Mouse (Mus musculus) heart, embryonic 14.5 days (tissue): Measurements from ENCODE around the gene Aox2. TPM values are rescaled to one million over a fixed set of nuclear protein-coding genes. Genes with fewer than 3 reads are reported as not detected.

ENCODE experiments used
- ATAC-seq: fragments of 200-750 bp; cut with Nextera tagmentation; 2 replicates; pipeline ENCODE4 v1.8.0; 2017; ENCODE audit warnings: low read depth, moderate TSS enrichment; ENCODE audit not compliant: insufficient number of reproducible peaks, insufficient read depth, low FRiP score
- H3K27ac ChIP-seq, 2 experiments: fragments of 200-500 bp in 1 of 2; fragments of 300-500 bp in 1 of 2; sonication (generic) in 1 of 2; replicated peaks in 1 of 2; 2 replicates each; pipeline ENCODE4 v1.5.1; 2012 to 2014; ENCODE audit warnings: low read depth in 2 of 2, low read length in 2 of 2, control low read depth in 1 of 2, mild to moderate bottlenecking in 1 of 2, mixed read lengths in 1 of 2; ENCODE audit not compliant: control insufficient read depth in 1 of 2, insufficient read depth in 1 of 2
- H3K27me3 ChIP-seq: fragments of 300-500 bp; sonication (generic); 2 replicates; pipeline ENCODE4 v1.6.1; 2014; ENCODE audit warnings: mild to moderate bottlenecking, low read length, control low read depth; ENCODE audit not compliant: control insufficient read depth, insufficient read depth
- H3K36me3 ChIP-seq: fragments of 300-500 bp; sonication (generic); 2 replicates; pipeline ENCODE4 v1.6.1; 2014; ENCODE audit warnings: mild to moderate bottlenecking, control low read depth, low read length, mixed read lengths; ENCODE audit not compliant: control insufficient read depth, insufficient read depth
- H3K4me1 ChIP-seq, 2 experiments: fragments of 200-500 bp in 1 of 2; fragments of 300-500 bp in 1 of 2; sonication (generic) in 1 of 2; 2 replicates each; pipeline ENCODE4 v1.6.1; 2012 to 2014; ENCODE audit warnings: low read length in 2 of 2, control low read depth in 1 of 2, mixed read lengths in 1 of 2; ENCODE audit not compliant: control insufficient read depth in 2 of 2, insufficient read depth in 2 of 2
- H3K4me2 ChIP-seq: fragments of 300-500 bp; sonication (generic); 2 replicates; pipeline ENCODE4 v1.6.1; 2014; ENCODE audit warnings: mild to moderate bottlenecking, low read length
- H3K4me3 ChIP-seq, 2 experiments: fragments of 200-500 bp in 1 of 2; fragments of 300-500 bp in 1 of 2; sonication (generic) in 1 of 2; 2 replicates each; pipeline ENCODE4 v1.5.1; 2012 to 2014; ENCODE audit warnings: low read length in 2 of 2, mild to moderate bottlenecking in 2 of 2, control low read depth in 1 of 2, low read depth in 1 of 2, moderate library complexity in 1 of 2; ENCODE audit not compliant: control insufficient read depth in 1 of 2, insufficient read depth in 1 of 2
- H3K9ac ChIP-seq: fragments of 300-500 bp; sonication (generic); 2 replicates; pipeline ENCODE4 v1.6.1; 2014; ENCODE audit warnings: mild to moderate bottlenecking, low read length
- H3K9me3 ChIP-seq: fragments of 300-500 bp; sonication (generic); 2 replicates; pipeline ENCODE4 v1.6.1; 2016; ENCODE audit warnings: low read length, control low read depth; ENCODE audit not compliant: control insufficient read depth
- WGBS: fragments of 180-500 bp; shearing (Covaris S2); extraction: QIAGEN DNeasy Blood & Tissue Kit; methylation state at CpG from one replicate; pipeline ENCODE4 v1.1.7; 2014; 5-methylcytosine and 5-hydroxymethylcytosine counted together
- polyA plus RNA-seq: library from polyadenylated mRNA; unstranded; fragments of >200 nt; fragmentation: Nextera tagmentation; extraction: Ambion mirVana; gene quantifications from 2 replicates; pipeline ENCODE4 v1.2.1, GENCODE M21; 2014

The Aox2 gene
- polyA plus RNA-seq, 1 experiment from 2014 or later: not detected

GRCm38 (mm10) chr1:58392652-58393283 lies 114.6 kb downstream of the Aox2 start, which contains the start of gene Bzw1:
Bzw1 (plus strand) TSS chr1:58392898.
- Histone ChIP-seq H3K27ac (peak within 1 kb of the TSS; percentile 95 to 99), H3K9me3 (no peaks in the 10 kb centered on the region), H3K27me3 (no peaks in the 10 kb centered on the region), H3K4me1 (peaks cover 5 to 11% of the 10 kb centered on the region in 2 experiments; a peak in 2 of 4 replicates), H3K36me3 (peaks cover 33% of the 10 kb centered on the region), H3K4me3 (peak within 1 kb of the TSS; percentile 91 to 94), H3K9ac (peak within 1 kb of the TSS; percentile 97), H3K4me2 (peak within 1 kb of the TSS; percentile 76)
- whole genome bisulfite sequencing: under 1% methylated on average over 46 of the region's 61 CpGs
- peak; percentile 96 for ATAC-seq

- Histone ChIP-seq H3K36me3 (peaks cover 41% of the 10 kb centered on the region), H3K4me2 (peak overlapping the region; percentile 76), H3K4me1 (peaks cover 5 to 11% of the 10 kb centered on the region in 2 experiments; a peak in 2 of 4 replicates), H3K9ac (peak overlapping the region; percentile 97), H3K27me3 (no peaks in the 10 kb centered on the region), H3K4me3 (peak overlapping the region; percentile 91 to 94), H3K9me3 (no peaks in the 10 kb centered on the region), H3K27ac (peak overlapping the region; percentile 85 to 99)
- under 1% methylated on average over 80 of the region's 90 CpGs for WGBS
- ATAC-seq: peak; percentile 40
Observed at GRCm38 (mm10) chr1:58393284-58394195, 115.4 kb downstream of the Aox2 start.

DNA sequence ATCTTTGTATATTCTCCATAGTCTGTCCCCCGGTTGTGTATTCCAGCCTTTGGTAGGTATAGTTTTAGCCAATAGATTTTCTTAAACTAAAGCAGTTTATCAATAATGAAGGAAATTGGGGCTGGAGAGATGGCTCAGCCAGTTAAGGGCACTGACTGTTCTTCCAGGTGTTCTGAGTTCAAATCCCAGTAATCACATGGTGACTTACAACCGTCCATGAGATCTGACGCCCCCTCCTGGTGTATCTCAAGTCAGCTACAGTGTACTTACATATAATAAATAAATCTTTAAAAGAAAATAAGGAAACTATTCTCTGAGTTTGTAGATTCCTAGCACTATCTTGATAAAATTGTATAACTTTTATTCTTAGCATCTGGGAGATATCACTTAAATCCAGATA lies 117.2 kb downstream of the Aox2 start:
- Histone ChIP-seq H3K36me3 (peaks cover 59% of the 10 kb centered on the region), H3K4me3 (no peak overlapping the region), H3K9me3 (no peaks in the 10 kb centered on the region), H3K9ac (no peak overlapping the region), H3K4me2 (no peak overlapping the region), H3K27ac (no peak overlapping the region), H3K4me1 (peaks cover 5 to 11% of the 10 kb centered on the region in 2 experiments; a peak in 2 of 4 replicates), H3K27me3 (no peaks in the 10 kb centered on the region)
- 94% methylated on average over 3 of the region's 3 CpGs for WGBS
- ATAC-seq: no peak

DNA sequence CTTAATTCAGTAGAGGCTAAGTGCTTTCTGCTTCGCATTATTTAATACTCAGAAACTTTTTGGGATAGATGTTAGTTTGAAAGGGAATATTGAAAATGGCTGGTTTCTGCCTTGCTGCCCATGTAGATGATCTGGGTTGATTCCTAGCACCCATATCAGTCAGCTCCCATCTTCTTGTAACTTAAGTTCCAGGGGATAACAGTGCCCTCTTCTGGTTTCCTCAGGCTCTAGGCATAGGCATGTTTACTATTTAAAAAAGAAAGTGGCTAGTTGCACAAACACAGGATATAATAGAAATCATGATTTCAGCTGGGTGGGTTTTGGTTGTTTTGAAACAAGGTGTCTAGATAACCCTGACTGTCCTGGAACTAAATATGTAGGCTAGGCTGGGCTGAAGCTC lies 118.1 kb downstream of the Aox2 start:
- H3K36me3 ChIP-seq: peaks cover 67% of the 10 kb centered on the region
- no peak overlapping the region for H3K27ac ChIP-seq
- no peak overlapping the region for H3K4me2 ChIP-seq
- peaks cover 5 to 11% of the 10 kb centered on the region in 2 experiments; a peak in 2 of 4 replicates for H3K4me1 ChIP-seq
- H3K4me3 ChIP-seq: no peak overlapping the region
- H3K9ac ChIP-seq: no peak overlapping the region
- H3K27me3 ChIP-seq: no peaks in the 10 kb centered on the region
- 96% methylated on average over 1 of the region's 1 CpGs for WGBS
- H3K9me3 ChIP-seq: no peaks in the 10 kb centered on the region
- ATAC-seq: no peak

GRCm38 (mm10) chr1:58397731-58398130 lies 119.6 kb downstream of the Aox2 start:
- ATAC-seq: no peak
- Histone ChIP-seq H3K9ac (no peak overlapping the region), H3K27me3 (no peaks in the 10 kb centered on the region), H3K9me3 (no peaks in the 10 kb centered on the region), H3K4me2 (no peak overlapping the region), H3K4me1 (peaks cover 0 to 8% of the 10 kb centered on the region in 2 experiments; a peak in 1 of 4 replicates), H3K27ac (no peak overlapping the region), H3K36me3 (peaks cover 82% of the 10 kb centered on the region), H3K4me3 (no peak overlapping the region)
- 91% methylated on average over 6 of the region's 6 CpGs for WGBS

DNA sequence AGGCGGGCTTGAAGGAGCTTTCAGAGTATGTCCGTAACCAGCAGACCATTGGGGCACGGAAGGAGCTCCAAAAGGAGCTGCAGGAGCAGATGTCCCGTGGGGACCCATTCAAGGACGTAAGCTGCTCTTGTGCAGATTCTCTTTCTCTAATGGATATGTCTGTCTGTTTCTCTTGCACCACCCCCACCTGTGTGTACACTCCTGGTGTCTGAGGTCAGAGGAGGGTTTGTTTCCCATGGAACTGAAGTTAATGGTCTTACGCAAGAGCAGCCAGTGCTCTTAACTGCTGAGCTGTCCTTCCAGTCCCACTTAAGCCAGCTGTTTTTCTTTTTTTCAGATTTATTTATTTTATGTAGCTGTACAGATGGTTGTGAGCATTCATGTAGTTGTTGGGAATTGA lies 123.3 kb downstream of the Aox2 start:
- H3K4me3 ChIP-seq: no peak overlapping the region
- H3K4me2 ChIP-seq: no peak overlapping the region
- H3K9me3 ChIP-seq: no peaks in the 10 kb centered on the region
- peaks cover 92% of the 10 kb centered on the region for H3K36me3 ChIP-seq
- ATAC-seq: no peak
- H3K9ac ChIP-seq: no peak overlapping the region
- no peaks in the 10 kb centered on the region for H3K27me3 ChIP-seq
- no peak overlapping the region for H3K27ac ChIP-seq
- 89% methylated on average over 6 of the region's 6 CpGs for WGBS
- no peaks in the 10 kb centered on the region for H3K4me1 ChIP-seq

DNA sequence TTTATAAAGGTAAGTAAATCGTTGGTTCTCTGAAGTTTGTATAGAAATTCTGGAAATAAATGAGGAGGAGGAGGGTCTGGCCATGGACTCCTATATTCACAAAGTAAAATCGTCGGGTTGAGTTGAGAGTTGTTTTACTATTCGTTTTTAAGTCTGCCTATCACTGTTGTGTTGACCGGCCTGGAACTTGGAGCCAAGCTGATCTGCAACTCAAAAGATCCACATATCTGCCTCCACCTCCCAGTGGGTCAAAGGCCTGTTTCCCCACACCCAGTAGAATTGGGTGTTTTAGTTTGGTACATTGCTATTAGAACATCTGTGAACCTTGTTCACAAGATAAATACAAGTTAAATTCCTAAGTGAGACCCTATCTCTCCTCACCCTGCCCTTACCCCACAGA lies 125.6 kb downstream of the Aox2 start:
- no peaks in the 10 kb centered on the region for H3K4me1 ChIP-seq
- peaks cover 85% of the 10 kb centered on the region for H3K36me3 ChIP-seq
- no peak overlapping the region for H3K9ac ChIP-seq
- H3K4me2 ChIP-seq: no peak overlapping the region
- no peak overlapping the region for H3K27ac ChIP-seq
- H3K9me3 ChIP-seq: no peaks in the 10 kb centered on the region
- ATAC-seq: no peak
- no peaks in the 10 kb centered on the region for H3K27me3 ChIP-seq
- WGBS: 92% methylated on average over 5 of the region's 5 CpGs
- no peak overlapping the region for H3K4me3 ChIP-seq
